Mouse (Mus musculus): ENCODE results near the gene Ces1e. TPM values are rescaled to one million over a fixed set of nuclear protein-coding genes. Genes with fewer than 3 reads are reported as not detected.

Ces1e gene
- not detected in 2 replicates for polyA plus RNA-seq (2015; fragmentation: Nextera tagmentation; extraction: Ambion mirVana)

DNA sequence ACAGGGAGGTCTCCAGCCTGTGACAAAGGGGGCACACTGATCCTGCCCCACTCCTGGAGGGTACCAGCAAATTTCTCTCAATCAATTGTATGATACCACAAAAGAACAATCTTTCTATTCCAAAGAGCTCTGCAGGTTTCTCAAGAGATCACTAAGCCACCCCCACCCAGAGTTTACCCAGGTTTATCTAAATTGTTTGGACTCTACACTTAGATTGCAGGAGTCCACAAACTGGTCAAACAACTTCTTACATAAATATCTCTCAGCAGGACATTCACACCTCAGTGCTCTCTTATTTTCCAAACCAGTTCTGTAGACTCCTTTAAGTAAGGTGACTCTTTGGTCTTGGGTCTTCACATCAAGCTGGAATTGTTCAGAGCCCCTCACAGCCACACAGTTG is at the start of gene Ces1e:
Ces1e (minus strand) TSS at position 174 of the 400 bp plus-strand sequence.

DNA sequence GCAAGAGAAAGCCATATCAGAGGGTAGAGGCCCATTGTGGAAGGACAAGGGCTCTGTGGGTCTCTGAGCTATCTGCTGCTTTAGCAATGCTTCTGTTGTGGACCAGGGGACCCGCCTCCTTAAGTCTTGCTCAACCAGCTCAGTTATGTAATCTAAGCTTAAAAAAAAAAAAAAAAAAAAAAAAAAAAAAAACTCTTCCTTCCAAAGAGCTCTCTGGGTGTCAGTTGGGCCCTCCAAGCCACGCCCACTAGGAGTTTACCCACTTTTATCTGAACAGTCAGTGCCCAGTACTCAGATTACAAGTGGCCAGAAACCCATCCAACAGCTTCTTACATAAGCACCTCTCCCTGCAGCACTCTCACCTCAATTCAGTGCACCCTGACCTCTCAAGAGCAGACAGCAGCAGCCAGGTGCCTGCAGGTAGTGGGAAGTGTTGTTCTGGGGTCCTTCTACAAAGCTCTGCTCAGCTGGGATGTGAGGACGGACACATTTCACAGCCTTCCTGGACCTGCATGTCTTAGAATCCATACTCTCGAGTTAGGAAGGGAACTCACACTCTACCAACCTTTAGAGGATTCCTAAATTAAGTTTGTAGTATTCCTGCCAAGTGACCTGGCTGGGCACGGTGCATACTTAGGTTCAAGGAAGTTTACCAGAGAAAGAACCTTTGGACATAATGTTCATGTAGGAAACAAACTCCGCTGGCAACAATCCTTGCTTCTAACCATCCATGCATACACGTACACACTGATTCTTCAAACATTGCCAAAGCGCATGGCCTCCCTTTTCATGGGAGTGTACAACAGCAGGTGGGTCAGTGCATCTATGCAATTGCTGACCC is 31.5 kb downstream of the Ces1e start, which contains the start of gene Ces1d:
Ces1d (minus strand) TSS at position 154 of the 841 bp plus-strand sequence.

Other genes starting within 250 kb of the Ces1e start
- gene Ces1a, start 181.4 kb downstream of the Ces1e start, polyA plus RNA-seq (2015; fragmentation: Nextera tagmentation; extraction: Ambion mirVana), result not detected in 2 replicates
- not detected in 2 replicates for gene Ces1b, start 149.6 kb downstream of the Ces1e start, polyA plus RNA-seq (2015; fragmentation: Nextera tagmentation; extraction: Ambion mirVana)
- not detected in 2 replicates for gene Ces1c, start 98.3 kb downstream of the Ces1e start, polyA plus RNA-seq (2015; fragmentation: Nextera tagmentation; extraction: Ambion mirVana)
- gene Ces1d, start 31.8 kb downstream of the Ces1e start, polyA plus RNA-seq (2015; fragmentation: Nextera tagmentation; extraction: Ambion mirVana), result 0.29 and 4.2 TPM in 2 replicates
- gene Ces1f, start 50.1 kb upstream of the Ces1e start, polyA plus RNA-seq (2015; fragmentation: Nextera tagmentation; extraction: Ambion mirVana), result 6.5 TPM in 1 of 2 replicates, not detected in the other
- not detected in 2 replicates for gene Ces1g, start 107.7 kb upstream of the Ces1e start, polyA plus RNA-seq (2015; fragmentation: Nextera tagmentation; extraction: Ambion mirVana)
- gene Ces1h, start 150.1 kb upstream of the Ces1e start, polyA plus RNA-seq (2015; fragmentation: Nextera tagmentation; extraction: Ambion mirVana), result not detected in 2 replicates

Measured in skeletal muscle tissue, postnatal 0 days (tissue).